Mouse (Mus musculus) liver, embryonic 14.5 days (tissue): ENCODE data around the gene Trim37.

Source experiments
- CTCF ChIP-seq: IDR thresholded peaks from 2 replicates; pipeline ENCODE4 v1.5.1; 2016; ENCODE audit warnings: antibody characterized with exemption, low read depth, control low read depth
- EP300 ChIP-seq: IDR thresholded peaks from 2 replicates; pipeline ENCODE4 v1.6.1; 2016; ENCODE audit warnings: antibody characterized with exemption, low read depth

GRCm38 (mm10) chr11:87263946-87264345 is 137.1 kb downstream of the Trim37 start:
- TF ChIP-seq CTCF (no peak), EP300 (no peak)
